Mouse (Mus musculus) kidney, postnatal 0 days (tissue): ENCODE measurements at regions not wholly inside any gene's neighbourhood (a gene's known extent, or its start where the extent isn't known, plus 50 kb on each side); places are given as distances from the start of the nearest gene placed in this dataset.

Experiments
- ATAC-seq: fragments of 200-750 bp; cut with Nextera tagmentation; replicated peaks from 2 replicates; pipeline ENCODE4 v1.8.0; 2017; ENCODE audit warnings: low read depth, moderate number of reproducible peaks, moderate TSS enrichment, moderate library complexity; ENCODE audit not compliant: low FRiP score
- DNase-seq: peaks from one replicate; pipeline ENCODE4 v3.0.0-alpha.2; 2016; ENCODE audit warnings: low spot score
- H3K27ac ChIP-seq: fragments of 300-500 bp; sonication (generic); 2 replicates; pipeline ENCODE4 v1.5.1; 2014; ENCODE audit warnings: mild to moderate bottlenecking
- H3K27me3 ChIP-seq: fragments of 300-500 bp; sonication (generic); 2 replicates; pipeline ENCODE4 v1.6.1; 2014; ENCODE audit warnings: low read length, mixed read lengths; ENCODE audit not compliant: insufficient read depth
- H3K36me3 ChIP-seq: fragments of 300-500 bp; sonication (generic); 2 replicates; pipeline ENCODE4 v1.6.1; 2014; ENCODE audit warnings: low read length, mixed read lengths; ENCODE audit not compliant: insufficient read depth
- H3K4me1 ChIP-seq: fragments of 300-500 bp; sonication (generic); replicated peaks from 2 replicates; pipeline ENCODE4 v1.6.1; 2014; ENCODE audit warnings: antibody characterized with exemption, low read length, mixed read lengths; ENCODE audit not compliant: insufficient read depth
- H3K4me2 ChIP-seq: fragments of 300-500 bp; sonication (generic); 2 replicates; pipeline ENCODE4 v1.6.1; 2014; ENCODE audit warnings: mild to moderate bottlenecking, low read length, moderate library complexity, mixed read lengths
- H3K4me3 ChIP-seq: fragments of 300-500 bp; sonication (generic); replicated peaks from 2 replicates; pipeline ENCODE4 v1.5.1; 2014; ENCODE audit warnings: low read depth, low read length
- H3K9ac ChIP-seq: fragments of 300-500 bp; sonication (generic); 2 replicates; pipeline ENCODE4 v1.6.1; 2014; ENCODE audit warnings: low read depth, low read length
- H3K9me3 ChIP-seq: fragments of 300-500 bp; sonication (generic); replicated peaks from 2 replicates; pipeline ENCODE4 v1.6.1; 2016; ENCODE audit warnings: low read length, inconsistent platforms, mixed read lengths
- CTCF ChIP-seq: IDR thresholded peaks from 2 replicates; pipeline ENCODE4 v1.5.1; 2016; ENCODE audit warnings: antibody characterized with exemption, low read depth, mild to moderate bottlenecking, moderate library complexity
- WGBS: fragments of 180-500 bp; shearing (Covaris S2); extraction: QIAGEN DNeasy Blood & Tissue Kit; methylation state at CpG from one replicate; pipeline ENCODE4 v1.1.7; 2014; 5-methylcytosine and 5-hydroxymethylcytosine counted together

- H3K4me2 ChIP-seq, result no peak overlapping the region
- no peaks in the 10 kb centered on the region for H3K9me3 ChIP-seq
- H3K27me3 ChIP-seq, result no peaks in the 10 kb centered on the region
- H3K9ac ChIP-seq, result no peak overlapping the region
- no peaks in the 10 kb centered on the region for H3K36me3 ChIP-seq
- WGBS, result 88% methylated on average over 5 of the region's 5 CpGs
- DNase-seq (no peak), ATAC-seq (no peak)
- no peak overlapping the region for H3K27ac ChIP-seq
- H3K4me3 ChIP-seq, result no peak overlapping the region
- H3K4me1 ChIP-seq, result no peaks in the 10 kb centered on the region
- no peak for TF ChIP-seq CTCF
Measured at GRCm38 (mm10) chr8:6886779-6887402, 1774.2 kb downstream of the Efnb2 start.

GRCm38 (mm10) chr8:6884828-6885227 lies 1776.2 kb downstream of the Efnb2 start:
- ATAC-seq (no peak), DNase-seq (no peak)
- no peaks in the 10 kb centered on the region for H3K4me1 ChIP-seq
- no peaks in the 10 kb centered on the region for H3K27me3 ChIP-seq
- no peak overlapping the region for H3K4me2 ChIP-seq
- H3K36me3 ChIP-seq, result no peaks in the 10 kb centered on the region
- no peaks in the 10 kb centered on the region for H3K9me3 ChIP-seq
- H3K27ac ChIP-seq, result no peak overlapping the region
- H3K4me3 ChIP-seq, result no peak overlapping the region
- TF ChIP-seq CTCF, result no peak
- no peak overlapping the region for H3K9ac ChIP-seq

GRCm38 (mm10) chr8:6882626-6883025 lies 1777.5 kb upstream of the Slc10a2 start:
- DNase-seq (no peak), ATAC-seq (no peak)
- WGBS, result 90% methylated on average over 4 of the region's 4 CpGs
- H3K4me1 ChIP-seq, result no peaks in the 10 kb centered on the region
- H3K27ac ChIP-seq, result no peak overlapping the region
- no peak overlapping the region for H3K9ac ChIP-seq
- no peaks in the 10 kb centered on the region for H3K27me3 ChIP-seq
- no peak overlapping the region for H3K4me2 ChIP-seq
- no peak overlapping the region for H3K4me3 ChIP-seq
- no peak for TF ChIP-seq CTCF
- H3K36me3 ChIP-seq, result no peaks in the 10 kb centered on the region
- H3K9me3 ChIP-seq, result no peaks in the 10 kb centered on the region
